Mouse (Mus musculus) MEL (cell line): ENCODE data around the gene Boll.

Experiments
- CTCF ChIP-seq, 3 experiments: IDR thresholded peaks in 2 of 3; conservative IDR thresholded peaks in 1 of 3; 2 replicates each; pipeline ENCODE4 v1.5.1; 2011 to 2012; ENCODE audit warnings: low read length in 3 of 3, low read depth in 2 of 3, mild to moderate bottlenecking in 2 of 3, improper control_type of control experiment in 1 of 3, inconsistent platforms in 1 of 3, mixed read lengths in 1 of 3, moderate library complexity in 1 of 3; ENCODE audit not compliant: control insufficient read depth in 1 of 3, insufficient read depth in 1 of 3, poor library complexity in 1 of 3, severe bottlenecking in 1 of 3
- GABPA ChIP-seq: IDR thresholded peaks from 2 replicates; pipeline ENCODE4 v1.6.1; 2012; ENCODE audit warnings: low read depth, mild to moderate bottlenecking, inconsistent platforms, low read length, improper control_type of control experiment, moderate library complexity

- no peak for TF ChIP-seq CTCF (IDR thresholded peaks at IDR 0.05 in 2 of 3, conservative IDR thresholded peaks at IDR 0.05 in 1 of 3; ENCODE audit: control insufficient read depth in 1 of 3, insufficient read depth in 1 of 3, low read depth in 2 of 3, low read length in 3 of 3, poor library complexity in 1 of 3, severe bottlenecking in 1 of 3)
- TF ChIP-seq GABPA: no peak
Observed at GRCm38 (mm10) chr1:55225398-55225797, 137.9 kb downstream of the Boll start.
